Mouse (Mus musculus) limb, embryonic 11.5 days (tissue): ENCODE measurements around the gene Urb2. TPM values are rescaled to one million over a fixed set of nuclear protein-coding genes. Genes with fewer than 3 reads are reported as not detected.

Source experiments
- ATAC-seq: fragments of 200-750 bp; cut with Nextera tagmentation; 2 replicates; pipeline ENCODE4 v1.8.0; 2017; ENCODE audit warnings: low read depth; ENCODE audit not compliant: insufficient number of reproducible peaks, low FRiP score, low TSS enrichment
- DNase-seq: peaks from one replicate; pipeline ENCODE4 v3.0.0-alpha.2; 2015; ENCODE audit warnings: low spot score
- H3K27ac ChIP-seq: fragments of 300-500 bp; sonication (generic); replicated peaks from 2 replicates; pipeline ENCODE4 v1.5.1; 2014; ENCODE audit warnings: low read depth, mild to moderate bottlenecking, low read length
- H3K27me3 ChIP-seq: fragments of 300-500 bp; sonication (generic); 2 replicates; pipeline ENCODE4 v1.6.1; 2014; ENCODE audit warnings: mild to moderate bottlenecking, low read length, mixed read lengths; ENCODE audit not compliant: control insufficient read depth, insufficient read depth
- H3K36me3 ChIP-seq: fragments of 300-500 bp; sonication (generic); 2 replicates; pipeline ENCODE4 v1.6.1; 2014; ENCODE audit warnings: mild to moderate bottlenecking, low read length, moderate library complexity, mixed read lengths; ENCODE audit not compliant: control insufficient read depth, insufficient read depth
- H3K4me1 ChIP-seq: fragments of 300-500 bp; sonication (generic); 2 replicates; pipeline ENCODE4 v1.6.1; 2014; ENCODE audit warnings: low read length, mixed read lengths; ENCODE audit not compliant: control insufficient read depth, insufficient read depth
- H3K4me2 ChIP-seq: fragments of 300-500 bp; sonication (generic); 2 replicates; pipeline ENCODE4 v1.6.1; 2014; ENCODE audit warnings: low read depth, mild to moderate bottlenecking, moderate library complexity; ENCODE audit not compliant: severe bottlenecking
- H3K4me3 ChIP-seq: fragments of 300-500 bp; sonication (generic); 2 replicates; pipeline ENCODE4 v1.5.1; 2014; ENCODE audit warnings: low read depth, low read length
- H3K9ac ChIP-seq: fragments of 300-500 bp; sonication (generic); 2 replicates; pipeline ENCODE4 v1.6.1; 2014; ENCODE audit warnings: mild to moderate bottlenecking, low read length
- H3K9me3 ChIP-seq: fragments of 300-500 bp; sonication (generic); 2 replicates; pipeline ENCODE4 v1.6.1; 2016; ENCODE audit warnings: low read length; ENCODE audit not compliant: control insufficient read depth
- WGBS: fragments of 180-500 bp; shearing (Covaris S2); extraction: QIAGEN DNeasy Blood & Tissue Kit; methylation state at CpG from one replicate; pipeline ENCODE4 v1.1.7; 2014; 5-methylcytosine and 5-hydroxymethylcytosine counted together
- polyA plus RNA-seq: library from polyadenylated mRNA; unstranded; fragments of >200 nt; fragmentation: Nextera tagmentation; extraction: Ambion mirVana; gene quantifications from 2 replicates; pipeline ENCODE4 v1.2.1, GENCODE M21; 2014

Gene Urb2
- polyA plus RNA-seq, 1 experiment from 2014 or later = 8.8 TPM

GRCm38 (mm10) chr8:124052110-124052509, 30.8 kb downstream of the Urb2 start:
- H3K4me2 ChIP-seq = no peak overlapping the region
- no peak for ATAC-seq
- WGBS = 21% methylated on average over 3 of the region's 3 CpGs

GRCm38 (mm10) chr8:124052568-124052967, 31.3 kb downstream of the Urb2 start:
- Histone ChIP-seq H3K27me3 (no peaks in the 10 kb centered on the region), H3K27ac (no peak overlapping the region), H3K9me3 (no peaks in the 10 kb centered on the region), H3K36me3 (peaks cover 1% of the 10 kb centered on the region; the same call in 1 of the 2 replicates), H3K9ac (no peak overlapping the region), H3K4me2 (no peak overlapping the region), H3K4me1 (no peaks in the 10 kb centered on the region), H3K4me3 (no peak overlapping the region)
- 56% methylated on average over 4 of the region's 4 CpGs for WGBS
- DNase-seq (no peak), ATAC-seq (no peak)

More at GRCm38 (mm10) chr8:124052110-124052509, 30.8 kb downstream of the Urb2 start:
- H3K27ac ChIP-seq = no peak overlapping the region
- H3K27me3 ChIP-seq = no peaks in the 10 kb centered on the region
- H3K9ac ChIP-seq = no peak overlapping the region
- DNase-seq = peak; percentile 81
- H3K4me1 ChIP-seq = no peaks in the 10 kb centered on the region
- H3K36me3 ChIP-seq = peaks cover 5% of the 10 kb centered on the region; the same call in 1 of the 2 replicates
- no peak overlapping the region for H3K4me3 ChIP-seq
- no peaks in the 10 kb centered on the region for H3K9me3 ChIP-seq

GRCm38 (mm10) chr8:124056832-124057655, 35.7 kb downstream of the Urb2 start:
- H3K9me3 ChIP-seq = no peaks in the 10 kb centered on the region
- DNase-seq (no peak), ATAC-seq (no peak)
- no peak overlapping the region for H3K4me2 ChIP-seq
- no peaks in the 10 kb centered on the region for H3K4me1 ChIP-seq
- no peak overlapping the region for H3K27ac ChIP-seq
- no peaks in the 10 kb centered on the region for H3K27me3 ChIP-seq
- no peaks in the 10 kb centered on the region for H3K36me3 ChIP-seq
- no peak overlapping the region for H3K4me3 ChIP-seq
- WGBS = 74% methylated on average over 11 of the region's 11 CpGs
- H3K9ac ChIP-seq = no peak overlapping the region

- Histone ChIP-seq H3K27ac (peak overlapping the region; percentile 58; the same call in 1 of the 2 replicates), H3K9ac (no peak overlapping the region), H3K9me3 (no peaks in the 10 kb centered on the region), H3K4me3 (no peak overlapping the region), H3K4me2 (no peak overlapping the region), H3K36me3 (no peaks in the 10 kb centered on the region), H3K27me3 (no peaks in the 10 kb centered on the region), H3K4me1 (no peaks in the 10 kb centered on the region; the same call in 1 of the 2 replicates)
- no peak for DNase-seq
- ATAC-seq = no peak
- 67% methylated on average over 4 of the region's 4 CpGs for WGBS
Observed at GRCm38 (mm10) chr8:124066325-124067058, 45.2 kb downstream of the Urb2 start.

GRCm38 (mm10) chr8:124067059-124067750, 45.9 kb downstream of the Urb2 start:
- H3K4me1 ChIP-seq = no peaks in the 10 kb centered on the region; the same call in 1 of the 2 replicates
- no peak overlapping the region for H3K9ac ChIP-seq
- ATAC-seq (no peak), DNase-seq (no peak)
- WGBS = 75% methylated on average over 4 of the region's 4 CpGs
- H3K27ac ChIP-seq = peak overlapping the region; percentile 58; the same call in 1 of the 2 replicates
- H3K4me2 ChIP-seq = no peak overlapping the region
- no peaks in the 10 kb centered on the region for H3K36me3 ChIP-seq
- H3K4me3 ChIP-seq = no peak overlapping the region
- H3K9me3 ChIP-seq = no peaks in the 10 kb centered on the region
- no peaks in the 10 kb centered on the region for H3K27me3 ChIP-seq

- H3K27ac ChIP-seq = no peak overlapping the region
- no peak overlapping the region for H3K4me3 ChIP-seq
- 28% methylated on average over 18 of the region's 18 CpGs for WGBS
- H3K9me3 ChIP-seq = no peaks in the 10 kb centered on the region
- no peaks in the 10 kb centered on the region for H3K27me3 ChIP-seq
- ATAC-seq (no peak), DNase-seq (peak; percentile 51)
- no peaks in the 10 kb centered on the region; the same call in none of the 2 replicates for H3K4me1 ChIP-seq
- H3K9ac ChIP-seq = no peak overlapping the region
- H3K36me3 ChIP-seq = no peaks in the 10 kb centered on the region
- no peak overlapping the region for H3K4me2 ChIP-seq
Observed at GRCm38 (mm10) chr8:124070363-124071324, 49.3 kb downstream of the Urb2 start.

- H3K4me2 ChIP-seq = no peak overlapping the region
- H3K4me1 ChIP-seq = peaks cover 4% of the 10 kb centered on the region; the same call in 1 of the 2 replicates
- no peak overlapping the region; the same call in 1 of the 2 replicates for H3K27ac ChIP-seq
- no peak for DNase-seq
- ATAC-seq = no peak
- H3K9ac ChIP-seq = 0 out of 2 replicates have a peak overlapping the region, but pooled peaks have one; percentile 2
- no peaks in the 10 kb centered on the region for H3K9me3 ChIP-seq
- 47% methylated on average over 8 of the region's 8 CpGs for WGBS
- H3K27me3 ChIP-seq = no peaks in the 10 kb centered on the region
- no peaks in the 10 kb centered on the region for H3K36me3 ChIP-seq
- no peak overlapping the region for H3K4me3 ChIP-seq
Observed at GRCm38 (mm10) chr8:124075977-124076376, 54.7 kb downstream of the Urb2 start.
